Mouse (Mus musculus): ENCODE results near the gene Wdr47.

DNA sequence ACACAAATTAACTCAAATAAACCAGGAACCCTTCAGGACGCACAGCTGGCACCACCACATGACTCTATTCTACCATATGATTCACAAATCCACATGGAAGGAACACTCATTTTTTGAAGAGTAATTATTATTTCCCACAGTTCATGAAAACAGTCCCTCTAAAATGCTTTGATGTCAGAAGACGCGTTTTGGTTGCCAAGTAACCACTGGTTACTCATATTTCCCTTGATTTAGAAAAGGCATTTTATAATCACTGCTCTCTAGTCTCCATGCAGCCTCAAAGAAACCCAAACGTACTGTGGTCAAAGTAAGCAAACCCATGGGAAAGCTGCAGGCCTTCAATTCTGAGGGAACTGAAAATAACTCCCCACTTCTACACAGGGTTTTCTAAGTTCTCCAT, 98.9 kb downstream of the Wdr47 start:
- TF ChIP-seq CTCF (IDR thresholded peaks at IDR 0.05; ENCODE audit: low read depth), result no peak
- TF ChIP-seq EP300 (IDR thresholded peaks at IDR 0.05; ENCODE audit: low read depth), result no peak

All from heart, postnatal 0 days (tissue).